Mouse (Mus musculus): ENCODE results near the gene Clns1a.
A peak's percentile ranks its signal among the peaks of the same experiment; 100 is the strongest.

Gene Clns1a

DNA sequence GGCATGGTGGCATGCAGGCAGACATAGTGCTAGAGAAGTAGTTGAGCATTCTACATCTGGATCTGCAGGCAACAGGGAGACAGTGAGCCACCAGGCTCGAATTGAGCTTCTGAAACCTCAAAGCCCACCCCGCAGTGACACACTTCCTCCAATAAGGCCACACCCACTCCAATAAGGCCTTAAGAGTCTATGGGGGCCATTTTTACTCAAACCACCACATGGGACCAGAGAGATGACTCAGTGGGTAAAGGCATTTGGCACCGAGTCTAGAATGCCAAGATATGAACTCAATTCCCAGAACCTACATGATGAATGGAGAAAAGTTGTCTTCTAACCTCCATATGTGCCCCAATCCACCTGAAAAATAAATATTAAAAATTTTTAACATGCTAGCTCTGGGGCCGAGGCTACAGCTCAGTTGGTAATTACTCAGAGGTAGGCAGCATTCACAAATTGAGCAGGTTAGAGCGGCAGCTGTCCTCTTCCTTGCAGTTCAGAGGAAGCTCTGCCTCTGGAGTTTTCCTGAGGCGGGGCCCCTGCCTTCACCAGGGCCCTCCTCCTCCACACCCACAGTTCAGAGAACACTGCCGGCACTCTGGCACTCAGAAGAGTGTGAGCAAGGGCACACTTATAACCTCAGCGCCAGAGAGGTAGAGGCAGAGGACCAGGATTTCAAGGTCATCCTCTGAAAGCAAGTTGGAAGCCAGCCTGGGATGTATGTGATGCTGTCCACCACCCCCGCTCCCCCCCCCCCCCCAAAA lies 70.2 kb downstream of the Clns1a start:
- DNase-seq, result no peak

DNA sequence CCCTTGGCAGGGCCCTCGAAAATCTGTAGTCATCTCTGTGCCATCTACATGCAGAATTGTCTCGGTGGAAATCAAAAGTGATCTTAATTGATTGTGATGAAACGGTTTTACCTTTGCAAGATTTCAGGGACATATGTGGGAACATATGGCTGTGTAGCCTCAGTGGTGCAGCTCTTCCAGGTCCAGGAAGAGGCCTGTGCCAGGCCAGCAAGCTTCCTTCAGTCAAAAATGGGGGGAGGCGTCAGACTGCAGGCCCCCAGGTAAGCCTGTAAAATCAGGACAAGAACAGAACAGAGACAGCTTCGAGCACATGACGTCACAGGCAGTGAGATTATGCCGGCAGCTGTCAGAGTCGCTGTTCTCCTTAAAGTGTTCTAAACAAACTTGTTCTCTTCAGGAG lies 71.4 kb downstream of the Clns1a start:
- DNase-seq, result peak; percentile 39

DNA sequence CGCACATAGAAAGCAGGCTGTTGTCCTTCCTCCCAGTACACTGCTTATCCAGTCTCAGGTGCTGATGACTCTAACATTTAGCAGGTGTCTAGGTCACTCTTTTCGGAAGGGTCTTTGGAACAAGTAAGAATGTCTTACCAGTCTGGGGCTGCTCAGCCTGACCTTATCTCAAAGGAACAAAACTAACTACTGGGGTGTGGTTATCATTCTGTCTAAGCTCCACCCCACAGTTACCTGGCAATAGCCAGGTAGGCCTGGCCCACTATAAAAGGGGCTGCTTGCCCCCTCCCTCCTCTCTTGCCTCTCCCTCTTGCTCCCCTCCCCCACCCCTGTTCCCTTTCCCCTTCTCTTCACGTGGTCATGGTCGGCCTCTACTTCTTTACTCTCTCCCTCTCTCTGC lies 72.6 kb downstream of the Clns1a start:
- no peak for DNase-seq

All from cerebellum, adult 8-10 months (tissue).